Mouse (Mus musculus): Measurements from ENCODE around the gene Ror2. TPM values are rescaled to one million over a fixed set of nuclear protein-coding genes. Genes with fewer than 3 reads are reported as not detected.
A peak's percentile ranks its signal among the peaks of the same experiment; 100 is the strongest.
"Not testable (repeated sequence)": the region's sequence is repeated elsewhere in the genome, so short reads cannot be mapped to it uniquely, and the experiment has no call there.

Ror2 gene
- 9.7 and 11.7 TPM in 2 replicates for polyA plus RNA-seq (2016; fragmentation: Nextera tagmentation; extraction: Ambion mirVana)

GRCm38 (mm10) chr13:53285756-53286361 is at the start of gene Ror2:
TSS of gene Ror2 (minus strand) at chr13:53286124.
- Histone ChIP-seq H3K36me3 (no peaks in the 10 kb centered on the region), H3K4me1 (peaks cover 31% of the 10 kb centered on the region), H3K27ac (replicated peaks) (0 out of 2 replicates have a peak within 1 kb of the TSS, but pooled peaks have one; percentile 17), H3K4me3 (peak within 1 kb of the TSS; percentile 53), H3K27me3 (peaks cover 52% of the 10 kb centered on the region), H3K4me2 (replicated peaks) (peak within 1 kb of the TSS; percentile 62), H3K9me3 (no peaks in the 10 kb centered on the region), H3K9ac (replicated peaks) (peak within 1 kb of the TSS; percentile 60)
- under 1% methylated on average over 41 of the region's 68 CpGs for WGBS
- peak; percentile 78; the same call in 1 of the 2 replicates for ATAC-seq (ENCODE audit: low FRiP score, low read depth)

DNA sequence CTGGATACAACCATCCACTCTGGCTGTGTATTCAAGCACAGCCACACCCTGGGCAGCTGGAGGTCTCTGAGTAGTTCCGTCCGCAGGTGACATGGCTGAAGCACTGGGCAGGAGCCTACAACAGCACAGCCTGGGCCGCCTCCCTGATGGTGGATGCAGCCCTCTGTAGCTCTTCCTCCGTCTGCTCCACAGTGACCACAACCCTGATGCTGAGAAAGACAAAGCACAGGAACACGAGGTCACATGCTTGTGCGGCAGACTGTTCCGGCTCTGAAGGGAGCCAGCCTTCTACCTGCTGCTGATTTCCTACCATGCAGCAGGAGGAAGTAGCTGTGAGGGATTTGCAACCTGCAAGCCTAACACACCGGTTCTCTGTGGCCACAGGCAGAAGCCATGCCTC is 47.8 kb upstream of the Ror2 start:
- Histone ChIP-seq H3K9me3 (no peaks in the 10 kb centered on the region), H3K4me3 (no peak overlapping the region), H3K36me3 (peaks cover 70% of the 10 kb centered on the region), H3K4me1 (no peaks in the 10 kb centered on the region), H3K4me2 (replicated peaks) (no peak overlapping the region), H3K27me3 (no peaks in the 10 kb centered on the region), H3K27ac (replicated peaks) (no peak overlapping the region), H3K9ac (replicated peaks) (no peak overlapping the region)
- 96% methylated on average over 8 of the region's 8 CpGs for WGBS
- no peak for ATAC-seq (ENCODE audit: low FRiP score, low read depth)

- Histone ChIP-seq H3K36me3 (peaks cover 37% of the 10 kb centered on the region), H3K4me1 (no peaks in the 10 kb centered on the region), H3K4me2 (replicated peaks) (no peak overlapping the region), H3K27me3 (no peaks in the 10 kb centered on the region), H3K9me3 (no peaks in the 10 kb centered on the region), H3K27ac (replicated peaks) (no peak overlapping the region), H3K9ac (replicated peaks) (no peak overlapping the region), H3K4me3 (no peak overlapping the region)
- no peak for ATAC-seq (ENCODE audit: low FRiP score, low read depth)
- WGBS: 81% methylated on average over 2 of the region's 2 CpGs
These were observed 44.3 kb upstream of the Ror2 start for GRCm38 (mm10) chr13:53330246-53330645.

DNA sequence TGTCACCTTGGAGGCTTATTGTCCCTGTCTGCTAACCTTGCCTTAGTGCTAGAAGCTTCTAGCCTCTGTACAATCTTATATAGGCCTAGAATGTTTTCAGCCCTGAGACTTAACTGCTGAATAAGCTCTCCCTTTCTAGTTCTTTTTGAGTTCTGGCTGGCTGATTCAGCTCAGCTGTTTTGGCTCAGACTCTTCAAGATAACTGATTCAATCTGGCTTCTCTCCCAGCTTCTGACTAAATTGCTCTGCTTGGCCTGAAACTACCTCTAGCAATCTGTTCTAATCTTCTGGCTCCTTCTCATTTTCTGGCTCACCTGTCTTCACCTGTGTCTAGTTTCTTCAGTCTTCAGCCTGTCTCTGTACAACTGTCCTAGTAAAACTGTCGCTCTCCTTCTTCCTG is 39.6 kb upstream of the Ror2 start:
- no peaks in the 10 kb centered on the region for H3K4me1 ChIP-seq
- H3K9ac ChIP-seq (replicated peaks): no peak overlapping the region
- no peak overlapping the region for H3K4me2 ChIP-seq (replicated peaks)
- H3K36me3 ChIP-seq: no peaks in the 10 kb centered on the region
- no peak overlapping the region for H3K4me3 ChIP-seq
- ATAC-seq (ENCODE audit: low FRiP score, low read depth): no peak
- 93% methylated on average over 1 of the region's 1 CpGs for WGBS
- H3K27me3 ChIP-seq: no peaks in the 10 kb centered on the region
- H3K9me3 ChIP-seq: no peaks in the 10 kb centered on the region
- no peak overlapping the region for H3K27ac ChIP-seq (replicated peaks)

DNA sequence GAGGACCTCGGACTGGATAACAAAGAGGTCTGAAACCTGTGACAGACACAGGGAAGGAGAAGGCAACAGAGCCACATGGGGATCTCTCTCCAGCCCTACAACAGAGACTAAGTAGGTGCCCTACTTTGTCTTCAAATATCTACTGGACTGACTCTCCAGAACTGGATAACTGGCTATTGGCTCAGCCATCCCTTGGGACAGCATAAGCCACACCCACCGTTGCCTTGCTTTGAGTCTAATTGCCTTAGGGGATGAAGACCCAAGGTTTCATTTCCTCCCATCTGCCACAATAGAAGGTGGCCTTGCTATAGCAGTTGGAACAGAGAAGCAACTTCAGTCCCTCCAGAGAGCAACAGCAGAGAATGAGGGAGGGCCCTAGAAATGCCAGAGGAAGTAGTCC is 37.7 kb upstream of the Ror2 start:
- Histone ChIP-seq H3K4me3 (no peak overlapping the region), H3K36me3 (no peaks in the 10 kb centered on the region), H3K9me3 (no peaks in the 10 kb centered on the region), H3K4me1 (no peaks in the 10 kb centered on the region), H3K4me2 (replicated peaks) (no peak overlapping the region), H3K9ac (replicated peaks) (no peak overlapping the region), H3K27ac (replicated peaks) (no peak overlapping the region), H3K27me3 (no peaks in the 10 kb centered on the region)
- ATAC-seq (ENCODE audit: low FRiP score, low read depth): no peak
- 95% methylated on average over 2 of the region's 2 CpGs for WGBS

DNA sequence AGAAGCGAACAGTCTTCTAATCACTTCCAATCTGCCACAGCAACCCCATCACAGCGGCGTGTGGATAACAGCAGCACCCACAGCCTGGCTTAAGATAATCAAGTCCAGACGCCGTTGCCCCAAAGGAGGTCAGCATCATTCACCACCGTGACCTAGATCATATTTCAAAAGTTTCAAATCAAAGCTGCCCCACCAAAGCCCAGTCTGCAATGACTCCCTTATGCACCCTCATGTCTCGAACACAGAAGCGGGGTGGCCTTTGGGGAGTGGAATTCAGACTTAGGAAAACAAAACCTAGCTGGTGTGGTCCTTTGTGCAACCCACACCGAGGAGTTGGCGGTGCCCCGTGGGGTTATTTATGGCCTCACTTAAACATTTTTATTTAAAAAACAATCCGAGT is 35.0 kb upstream of the Ror2 start:
- no peak for ATAC-seq (ENCODE audit: low FRiP score, low read depth)
- no peak overlapping the region for H3K4me2 ChIP-seq (replicated peaks)
- no peaks in the 10 kb centered on the region for H3K27me3 ChIP-seq
- H3K4me1 ChIP-seq: no peaks in the 10 kb centered on the region
- no peaks in the 10 kb centered on the region for H3K9me3 ChIP-seq
- WGBS: 81% methylated on average over 12 of the region's 12 CpGs
- H3K36me3 ChIP-seq: no peaks in the 10 kb centered on the region
- H3K27ac ChIP-seq (replicated peaks): no peak overlapping the region
- H3K4me3 ChIP-seq: no peak overlapping the region
- no peak overlapping the region for H3K9ac ChIP-seq (replicated peaks)

- Histone ChIP-seq H3K27ac (replicated peaks) (no peak overlapping the region), H3K4me1 (no peaks in the 10 kb centered on the region), H3K36me3 (no peaks in the 10 kb centered on the region), H3K27me3 (no peaks in the 10 kb centered on the region), H3K9ac (replicated peaks) (no peak overlapping the region), H3K9me3 (no peaks in the 10 kb centered on the region), H3K4me2 (replicated peaks) (no peak overlapping the region), H3K4me3 (no peak overlapping the region)
- ATAC-seq (ENCODE audit: low FRiP score, low read depth): no peak
- WGBS: 79% methylated on average over 11 of the region's 11 CpGs
These were observed 30.8 kb upstream of the Ror2 start for GRCm38 (mm10) chr13:53316515-53317295.

- 71% methylated on average over 4 of the region's 4 CpGs for WGBS
- H3K9ac ChIP-seq (replicated peaks); H3K4me1 ChIP-seq; H3K36me3 ChIP-seq; H3K4me3 ChIP-seq; H3K27ac ChIP-seq (replicated peaks); H3K27me3 ChIP-seq; H3K9me3 ChIP-seq; H3K4me2 ChIP-seq (replicated peaks); ATAC-seq (ENCODE audit: low FRiP score, low read depth): not testable (repeated sequence)
These were observed 29.8 kb upstream of the Ror2 start for GRCm38 (mm10) chr13:53315757-53316156.

DNA sequence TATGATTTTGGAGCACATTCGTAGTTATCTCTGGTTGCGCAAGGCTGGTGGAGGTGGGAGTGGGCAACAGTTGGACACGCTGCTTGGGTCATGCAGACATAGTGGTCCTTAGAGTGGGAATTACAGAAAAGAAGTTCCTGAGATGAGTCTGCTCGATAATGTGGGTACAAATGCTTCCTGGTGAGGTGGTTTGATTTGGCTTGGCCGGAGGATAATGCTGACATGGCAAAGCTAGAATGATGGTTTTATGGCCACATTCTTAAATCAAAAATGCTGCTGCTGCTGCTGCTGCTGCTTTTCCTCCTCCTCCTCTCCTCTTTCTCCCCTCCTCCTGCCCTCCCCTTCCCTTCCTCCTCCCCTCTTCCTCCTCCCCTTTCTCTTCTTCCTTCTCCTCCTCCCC is 24.5 kb upstream of the Ror2 start:
- Histone ChIP-seq H3K27me3 (no peaks in the 10 kb centered on the region; the same call in 1 of the 2 replicates), H3K4me3 (no peak overlapping the region), H3K4me2 (replicated peaks) (no peak overlapping the region), H3K4me1 (peaks cover 13% of the 10 kb centered on the region), H3K9me3 (no peaks in the 10 kb centered on the region), H3K27ac (replicated peaks) (no peak overlapping the region), H3K9ac (replicated peaks) (no peak overlapping the region), H3K36me3 (no peaks in the 10 kb centered on the region)
- 90% methylated on average over 5 of the region's 5 CpGs for WGBS
- ATAC-seq (ENCODE audit: low FRiP score, low read depth): no peak

GRCm38 (mm10) chr13:53309661-53310160 is 23.8 kb upstream of the Ror2 start:
- Histone ChIP-seq H3K27ac (replicated peaks) (0 out of 2 replicates have a peak overlapping the region, but pooled peaks have one; percentile 25), H3K9ac (replicated peaks) (peak overlapping the region; percentile 41; the same call in 1 of the 2 replicates), H3K4me3 (peak overlapping the region; percentile 21), H3K4me1 (peaks cover 13% of the 10 kb centered on the region), H3K9me3 (no peaks in the 10 kb centered on the region), H3K36me3 (no peaks in the 10 kb centered on the region), H3K4me2 (replicated peaks) (peak overlapping the region; percentile 49), H3K27me3 (no peaks in the 10 kb centered on the region; the same call in 1 of the 2 replicates)
- ATAC-seq (ENCODE audit: low FRiP score, low read depth): peak; percentile 60
- WGBS: 3% methylated on average over 15 of the region's 15 CpGs

DNA sequence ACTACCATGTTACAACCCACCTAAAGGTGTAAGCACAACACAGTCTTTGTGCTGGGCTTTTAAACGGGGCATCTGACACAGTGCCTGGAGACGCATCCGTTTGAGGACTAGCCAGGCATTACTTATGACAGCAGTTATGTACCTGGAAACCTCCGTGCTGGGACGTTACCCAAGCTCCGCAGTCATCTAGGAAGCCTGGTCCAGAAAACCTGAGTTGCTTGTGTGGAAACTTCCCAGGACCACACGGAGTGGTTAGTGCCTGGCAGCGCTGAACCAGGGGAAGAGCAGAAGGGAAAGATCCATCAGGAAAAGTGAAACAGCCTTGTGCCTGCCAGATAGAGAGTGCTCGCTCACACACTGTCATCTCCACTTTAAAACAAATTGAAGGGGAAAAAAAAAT is 23.2 kb upstream of the Ror2 start:
- no peak overlapping the region for H3K4me3 ChIP-seq
- H3K27ac ChIP-seq (replicated peaks): 0 out of 2 replicates have a peak overlapping the region, but pooled peaks have one; percentile 2
- H3K9me3 ChIP-seq: no peaks in the 10 kb centered on the region
- no peak for ATAC-seq (ENCODE audit: low FRiP score, low read depth)
- no peaks in the 10 kb centered on the region; the same call in 1 of the 2 replicates for H3K27me3 ChIP-seq
- peaks cover 13% of the 10 kb centered on the region for H3K4me1 ChIP-seq
- 59% methylated on average over 9 of the region's 9 CpGs for WGBS
- H3K36me3 ChIP-seq: no peaks in the 10 kb centered on the region
- H3K4me2 ChIP-seq (replicated peaks): peak overlapping the region; percentile 49; the same call in 1 of the 2 replicates
- H3K9ac ChIP-seq (replicated peaks): no peak overlapping the region

GRCm38 (mm10) chr13:53306836-53307235 is 20.9 kb upstream of the Ror2 start:
- no peak for ATAC-seq (ENCODE audit: low FRiP score, low read depth)
- no peak overlapping the region for H3K9ac ChIP-seq (replicated peaks)
- WGBS: 63% methylated on average over 5 of the region's 5 CpGs
- no peaks in the 10 kb centered on the region for H3K36me3 ChIP-seq
- H3K27me3 ChIP-seq: no peaks in the 10 kb centered on the region; the same call in 1 of the 2 replicates
- no peak overlapping the region for H3K27ac ChIP-seq (replicated peaks)
- H3K4me2 ChIP-seq (replicated peaks): no peak overlapping the region
- H3K9me3 ChIP-seq: no peaks in the 10 kb centered on the region
- peaks cover 13% of the 10 kb centered on the region for H3K4me1 ChIP-seq
- no peak overlapping the region for H3K4me3 ChIP-seq

Measured in midbrain, embryonic 12.5 days (tissue).